Mouse (Mus musculus) cerebellum, adult 2 months (tissue): ENCODE measurements around the gene Lamb3.

Source experiments
- CTCF ChIP-seq: fragments of 200-500 bp; IDR thresholded peaks from 2 replicates; pipeline ENCODE4 v1.5.1; 2011; ENCODE audit warnings: low read depth, mild to moderate bottlenecking, control low read depth, low read length, moderate library complexity, borderline replicate concordance; ENCODE audit not compliant: insufficient read depth
- POLR2A ChIP-seq: fragments of 200-500 bp; IDR thresholded peaks from 2 replicates; pipeline ENCODE4 v1.6.1; 2011; ENCODE audit warnings: low read length, control low read depth, borderline replicate concordance; ENCODE audit not compliant: insufficient read depth

- TF ChIP-seq CTCF (no peak), POLR2A (no peak)
These were observed 123.1 kb downstream of the Lamb3 start for GRCm38 (mm10) chr1:193330626-193331025.
